Mouse (Mus musculus) ES-E14 (cell line): ENCODE measurements around the gene Gnl3. TPM values are rescaled to one million over a fixed set of nuclear protein-coding genes. Genes with fewer than 3 reads are reported as not detected.

Experiments
- DNase-seq: peaks from one replicate; pipeline ENCODE4 v3.0.0-alpha.2; 2013; ENCODE audit warnings: low read depth, low spot score
- H3K27ac ChIP-seq: 2 replicates; pipeline ENCODE4 v1.5.1; 2012; ENCODE audit warnings: low read depth, mild to moderate bottlenecking, low read length, moderate library complexity, mixed read lengths; ENCODE audit not compliant: poor library complexity, insufficient read depth, severe bottlenecking
- H3K36me3 ChIP-seq: 2 replicates; pipeline ENCODE4 v1.6.1; 2012; ENCODE audit warnings: mild to moderate bottlenecking, low read length, moderate library complexity, mixed read lengths; ENCODE audit not compliant: control insufficient read depth, poor library complexity, insufficient read depth, severe bottlenecking
- H3K4me1 ChIP-seq, 2 experiments: fragments of 150-350 bp in 1 of 2; sonication (generic) in 1 of 2; 2 replicates each; pipeline ENCODE4 v1.6.1; 2012; ENCODE audit warnings: low read length in 2 of 2, mild to moderate bottlenecking in 1 of 2, mixed read lengths in 1 of 2; ENCODE audit not compliant: control insufficient read depth in 2 of 2, insufficient read depth in 2 of 2, poor library complexity in 1 of 2
- H3K4me3 ChIP-seq, 2 experiments: fragments of 150-350 bp in 1 of 2; sonication (generic) in 1 of 2; 2 replicates each; pipeline ENCODE4 v1.5.1; 2012; ENCODE audit warnings: low read length in 2 of 2, low read depth in 1 of 2, mild to moderate bottlenecking in 1 of 2, mixed read lengths in 1 of 2; ENCODE audit not compliant: insufficient read depth in 1 of 2, poor library complexity in 1 of 2, severe bottlenecking in 1 of 2
- H3K9ac ChIP-seq: 2 replicates; pipeline ENCODE4 v1.6.1; 2012; ENCODE audit warnings: low read depth, mild to moderate bottlenecking, low read length, mixed read lengths; ENCODE audit not compliant: poor library complexity, insufficient read depth, severe bottlenecking
- H3K9me3 ChIP-seq: fragments of 150-350 bp; sonication (generic); 2 replicates; pipeline ENCODE4 v1.6.1; 2012; ENCODE audit warnings: low read depth, mild to moderate bottlenecking, low read length; ENCODE audit not compliant: control insufficient read depth, insufficient read depth
- CHD2 ChIP-seq: IDR thresholded peaks from 2 replicates; pipeline ENCODE4 v1.6.1; 2014; ENCODE audit warnings: mild to moderate bottlenecking, low read depth, low read length, inconsistent platforms
- HCFC1 ChIP-seq: IDR thresholded peaks from 2 replicates; pipeline ENCODE4 v1.6.1; 2012; ENCODE audit warnings: low read length, inconsistent platforms, borderline replicate concordance; ENCODE audit not compliant: insufficient read depth
- MAFK ChIP-seq: IDR thresholded peaks from 2 replicates; pipeline ENCODE4 v1.6.1; 2014; ENCODE audit warnings: mild to moderate bottlenecking, low read depth, low read length, inconsistent platforms; ENCODE audit not compliant: insufficient read depth
- ZC3H11A ChIP-seq: IDR thresholded peaks from 2 replicates; pipeline ENCODE4 v1.6.1; 2012; ENCODE audit warnings: low read depth, mild to moderate bottlenecking, inconsistent platforms, low read length, borderline replicate concordance
- ZNF384 ChIP-seq: IDR thresholded peaks from 2 replicates; pipeline ENCODE4 v1.6.1; 2012; ENCODE audit warnings: low read depth, low read length, inconsistent platforms
- in situ Hi-C, 2 experiments: fragments of 600-800 bp; cut with MboI; formaldehyde crosslinking; loops; one replicate each; pipeline ENCODE4 v1.15.1; 2025; ENCODE audit warnings: low sequenced_read_pairs in 2 of 2, inconsistent platforms in 1 of 2; ENCODE audit not compliant: unreplicated experiment in 2 of 2
- total RNA-seq: library from RNA; depleted of rRNA; stranded (reverse); fragments of 300-350 nt; gene quantifications from 2 replicates; pipeline ENCODE4 v1.2.3, GENCODE M21; 2012

The Gnl3 gene
- total RNA-seq, 1 experiment: 377 TPM

GRCm38 (mm10) chr14:31001307-31002205 lies 17.4 kb downstream of the Gnl3 start, which contains the start of the genes Glt8d1 and Spcs1:
Glt8d1 (plus strand) TSS chr14:31001400.
Spcs1 (minus strand) TSS chr14:31001672.
- H3K4me3 ChIP-seq: peak within 1 kb of the TSS; percentile 84 to 95
- DNase-seq: peak; percentile 60
- H3K27ac ChIP-seq: peak within 1 kb of the TSS; percentile 28
- in situ Hi-C loops: no loop called here
- TF ChIP-seq ZC3H11A: no peak
- peak; percentile 30; the same call in 1 of the 2 replicates for TF ChIP-seq HCFC1
- H3K36me3 ChIP-seq: no peaks in the 10 kb centered on the region
- peaks cover 0 to 3% of the 10 kb centered on the region in 2 experiments; a peak in 1 of 4 replicates for H3K4me1 ChIP-seq
- no peaks in the 10 kb centered on the region for H3K9me3 ChIP-seq
- H3K9ac ChIP-seq: peak within 1 kb of the TSS; percentile 93

GRCm38 (mm10) chr14:31000816-31001306 lies 18.1 kb downstream of the Gnl3 start:
- Histone ChIP-seq H3K9me3 (no peaks in the 10 kb centered on the region), H3K36me3 (no peaks in the 10 kb centered on the region), H3K27ac (peak overlapping the region; percentile 28; the same call in 1 of the 2 replicates), H3K9ac (peak overlapping the region; percentile 93), H3K4me3 (peak overlapping the region; percentile 84 to 95), H3K4me1 (peaks cover 0 to 3% of the 10 kb centered on the region in 2 experiments; a peak in 1 of 4 replicates)
- in situ Hi-C loops: no loop called here
- no peak for TF ChIP-seq CHD2
- no peak for TF ChIP-seq ZC3H11A
- TF ChIP-seq HCFC1: no peak
- TF ChIP-seq ZNF384: no peak
- TF ChIP-seq MAFK: no peak
- no peak for DNase-seq

GRCm38 (mm10) chr14:31000356-31000755 lies 18.6 kb downstream of the Gnl3 start:
- Histone ChIP-seq H3K36me3 (no peaks in the 10 kb centered on the region), H3K4me3 (peak overlapping the region; percentile 84 to 95), H3K27ac (no peak overlapping the region), H3K9me3 (no peaks in the 10 kb centered on the region), H3K9ac (no peak overlapping the region; the same call in 1 of the 2 replicates), H3K4me1 (peaks cover 0 to 3% of the 10 kb centered on the region in 2 experiments; a peak in 1 of 4 replicates)
- TF ChIP-seq ZC3H11A (no peak), CHD2 (no peak), MAFK (no peak), ZNF384 (no peak), HCFC1 (no peak)
- in situ Hi-C loops: no loop called here
- no peak for DNase-seq

GRCm38 (mm10) chr14:30996417-30996816 lies 22.5 kb downstream of the Gnl3 start:
- in situ Hi-C loops: no loop called here
- no peaks in the 10 kb centered on the region for H3K4me1 ChIP-seq
- DNase-seq: no peak
- no peak overlapping the region for H3K9ac ChIP-seq
- no peak overlapping the region for H3K27ac ChIP-seq
- H3K4me3 ChIP-seq: no peak overlapping the region
- no peaks in the 10 kb centered on the region for H3K36me3 ChIP-seq
- TF ChIP-seq ZC3H11A (no peak), HCFC1 (no peak), CHD2 (no peak), MAFK (no peak), ZNF384 (no peak)
- H3K9me3 ChIP-seq: no peaks in the 10 kb centered on the region
